Comparison of ENCODE assay signal across 10 mouse cellular contexts in genomic region chr1:88211812-88212211, GRCm38 (mm10). TPM values are rescaled to one million over a fixed set of nuclear protein-coding genes. Genes with fewer than 3 reads are reported as not detected.
DNase-seq lines count a peak whose midpoint lies in the region; ATAC-seq and TF ChIP-seq lines count a peak whose summit lies in the region.
"Had no signal": no experiment of that assay in that cellular context is flagged by ENCODE, and none has a peak within 500 bp of the region (broad histone marks: within the 10 kb centered on the region; RNA-seq: fewer than 3 reads in every experiment).

Gene Ugt1a1, plus strand, starts transcription at chr1:88211959.

- H3K27me3 ChIP-seq in hindbrain, embryonic 13.5 days = no peaks in the 10 kb centered on the region
- no peaks in the 10 kb centered on the region for H3K27me3 ChIP-seq in liver, postnatal 0 days (ENCODE audit: insufficient read depth, low read length)
- H3K27me3 ChIP-seq: embryonic facial prominence, embryonic 13.5 days had no signal

- H3K4me3 ChIP-seq in hindbrain, embryonic 13.5 days = no peak within 1 kb of the TSS
- H3K4me3 ChIP-seq in liver, postnatal 0 days (ENCODE audit: low read depth, low read length) = peak within 1 kb of the TSS; percentile 1
- H3K4me3 ChIP-seq: embryonic facial prominence, embryonic 13.5 days had no signal

- no peak within 1 kb of the TSS for H3K4me2 ChIP-seq in hindbrain, embryonic 13.5 days
- H3K4me2 ChIP-seq in liver, postnatal 0 days (ENCODE audit: low read depth, low read length) = peak within 1 kb of the TSS; percentile 11
- H3K4me2 ChIP-seq: embryonic facial prominence, embryonic 13.5 days; lung, embryonic 14.5 days had no signal

- TF ChIP-seq CTCF in liver, postnatal 0 days (IDR thresholded peaks at IDR 0.05; ENCODE audit: low read depth) = no peak

- peak; percentile 15 for DNase-seq in adrenal gland, postnatal 14 days
- no peak for DNase-seq in adrenal gland, adult 8-10 months
- peak; percentile 4 for DNase-seq in 3134 (ENCODE audit: extremely low read depth, insufficient read length, low spot score)
- peak; percentile 61 for DNase-seq in liver, postnatal 0 days
- peak; percentile 73 for DNase-seq in urinary bladder, postnatal 14 days (ENCODE audit: low spot score)
- no peak for DNase-seq in cerebellum, postnatal 25 days
- DNase-seq in right cerebral cortex, postnatal 25 days = no peak

- peaks cover 55% of the 10 kb centered on the region for H3K9me3 ChIP-seq in hindbrain, embryonic 13.5 days
- peaks cover 39% of the 10 kb centered on the region for H3K9me3 ChIP-seq in liver, postnatal 0 days (ENCODE audit: low read length)

- no peak for TF ChIP-seq EP300 in liver, postnatal 0 days (IDR thresholded peaks at IDR 0.05; ENCODE audit: low read depth)

- 68% methylated on average over 8 of the region's 8 CpGs for WGBS in hindbrain, embryonic 13.5 days
- 61% methylated on average over 8 of the region's 8 CpGs for WGBS in liver, postnatal 0 days (ENCODE audit: insufficient replicate concordance)

- no peak within 1 kb of the TSS for H3K9ac ChIP-seq in hindbrain, embryonic 13.5 days
- 0 out of 2 replicates have a peak within 1 kb of the TSS, but pooled peaks have one; percentile 1 for H3K9ac ChIP-seq in liver, postnatal 0 days (replicated peaks)
- H3K9ac ChIP-seq: embryonic facial prominence, embryonic 13.5 days; lung, embryonic 14.5 days had no signal

- H3K4me1 ChIP-seq in hindbrain, embryonic 13.5 days (replicated peaks) = no peaks in the 10 kb centered on the region
- peaks cover 9% of the 10 kb centered on the region for H3K4me1 ChIP-seq in liver, postnatal 0 days (ENCODE audit: insufficient read depth)
- H3K4me1 ChIP-seq: embryonic facial prominence, embryonic 13.5 days had no signal

- ATAC-seq in hindbrain, embryonic 13.5 days (ENCODE audit: low FRiP score) = 0 out of 2 replicates have a peak, but pooled peaks have one; percentile 17
- ATAC-seq in liver, postnatal 0 days = peak; percentile 47

- no peaks in the 10 kb centered on the region for H3K36me3 ChIP-seq in hindbrain, embryonic 13.5 days
- H3K36me3 ChIP-seq in liver, postnatal 0 days (replicated peaks; ENCODE audit: insufficient read depth, low read length) = no peaks in the 10 kb centered on the region
- H3K36me3 ChIP-seq: embryonic facial prominence, embryonic 13.5 days had no signal

- H3K27ac ChIP-seq in hindbrain, embryonic 13.5 days = no peak within 1 kb of the TSS
- peak within 1 kb of the TSS; percentile 31; the same call in 1 of the 2 replicates for H3K27ac ChIP-seq in liver, postnatal 0 days (ENCODE audit: low read depth)
- H3K27ac ChIP-seq: embryonic facial prominence, embryonic 13.5 days had no signal

RNA-seq across cellular contexts. Expression of gene Ugt1a1, which starts in this region (rescaled TPM):
- total RNA-seq in adrenal gland, postnatal 14 days (2021) = 11.5 and 47.2 TPM in 2 replicates
- total RNA-seq in adrenal gland, adult 8-10 months (2022) = 10 to 100 TPM in 2 of 4 experiments, under 1 TPM in 2; 0.40 to 83.2 (median 28.8) TPM
- not detected in 2 replicates for polyA plus RNA-seq in hindbrain, embryonic 13.5 days (2015; fragmentation: Nextera tagmentation; extraction: Ambion mirVana)
- polyA plus RNA-seq in liver, postnatal 0 days (2015; fragmentation: Nextera tagmentation; extraction: Ambion mirVana) = 412 and 437 TPM in 2 replicates
- polyA plus RNA-seq: embryonic facial prominence, embryonic 13.5 days; lung, embryonic 14.5 days had no signal

Comparison
In these comparisons a context has a peak if more than half of its experiments do, and no peak if none do; other contexts are left out.
1. RNA of gene Ugt1a1 (polyA plus RNA-seq): 412 to 437 TPM in liver, postnatal 0 days; not detected in hindbrain, embryonic 13.5 days; every median in the first group is over 100 times any median in the second.
2. DNase-seq: peak in adrenal gland, postnatal 14 days (single experiment), 3134 (single experiment), liver, postnatal 0 days (single experiment) and urinary bladder, postnatal 14 days (single experiment); none in adrenal gland, adult 8-10 months (single experiment), cerebellum, postnatal 25 days (0 of 2) and right cerebral cortex, postnatal 25 days (single experiment).
3. Peak in ATAC-seq in hindbrain, embryonic 13.5 days; RNA of the gene not detected or under 1 TPM.